Mouse (Mus musculus) heart, embryonic 14.5 days (tissue): ENCODE data around the gene Cald1. TPM values are rescaled to one million over a fixed set of nuclear protein-coding genes. Genes with fewer than 3 reads are reported as not detected.

Experiments
- ATAC-seq: fragments of 200-750 bp; cut with Nextera tagmentation; 2 replicates; pipeline ENCODE4 v1.8.0; 2017; ENCODE audit warnings: low read depth, moderate TSS enrichment; ENCODE audit not compliant: insufficient number of reproducible peaks, insufficient read depth, low FRiP score
- H3K27ac ChIP-seq, 2 experiments: fragments of 200-500 bp in 1 of 2; fragments of 300-500 bp in 1 of 2; sonication (generic) in 1 of 2; replicated peaks in 1 of 2; 2 replicates each; pipeline ENCODE4 v1.5.1; 2012 to 2014; ENCODE audit warnings: low read depth in 2 of 2, low read length in 2 of 2, control low read depth in 1 of 2, mild to moderate bottlenecking in 1 of 2, mixed read lengths in 1 of 2; ENCODE audit not compliant: control insufficient read depth in 1 of 2, insufficient read depth in 1 of 2
- H3K27me3 ChIP-seq: fragments of 300-500 bp; sonication (generic); 2 replicates; pipeline ENCODE4 v1.6.1; 2014; ENCODE audit warnings: mild to moderate bottlenecking, low read length, control low read depth; ENCODE audit not compliant: control insufficient read depth, insufficient read depth
- H3K36me3 ChIP-seq: fragments of 300-500 bp; sonication (generic); 2 replicates; pipeline ENCODE4 v1.6.1; 2014; ENCODE audit warnings: mild to moderate bottlenecking, control low read depth, low read length, mixed read lengths; ENCODE audit not compliant: control insufficient read depth, insufficient read depth
- H3K4me1 ChIP-seq, 2 experiments: fragments of 200-500 bp in 1 of 2; fragments of 300-500 bp in 1 of 2; sonication (generic) in 1 of 2; 2 replicates each; pipeline ENCODE4 v1.6.1; 2012 to 2014; ENCODE audit warnings: low read length in 2 of 2, control low read depth in 1 of 2, mixed read lengths in 1 of 2; ENCODE audit not compliant: control insufficient read depth in 2 of 2, insufficient read depth in 2 of 2
- H3K4me2 ChIP-seq: fragments of 300-500 bp; sonication (generic); 2 replicates; pipeline ENCODE4 v1.6.1; 2014; ENCODE audit warnings: mild to moderate bottlenecking, low read length
- H3K4me3 ChIP-seq, 2 experiments: fragments of 200-500 bp in 1 of 2; fragments of 300-500 bp in 1 of 2; sonication (generic) in 1 of 2; 2 replicates each; pipeline ENCODE4 v1.5.1; 2012 to 2014; ENCODE audit warnings: low read length in 2 of 2, mild to moderate bottlenecking in 2 of 2, control low read depth in 1 of 2, low read depth in 1 of 2, moderate library complexity in 1 of 2; ENCODE audit not compliant: control insufficient read depth in 1 of 2, insufficient read depth in 1 of 2
- H3K9ac ChIP-seq: fragments of 300-500 bp; sonication (generic); 2 replicates; pipeline ENCODE4 v1.6.1; 2014; ENCODE audit warnings: mild to moderate bottlenecking, low read length
- H3K9me3 ChIP-seq: fragments of 300-500 bp; sonication (generic); 2 replicates; pipeline ENCODE4 v1.6.1; 2016; ENCODE audit warnings: low read length, control low read depth; ENCODE audit not compliant: control insufficient read depth
- WGBS: fragments of 180-500 bp; shearing (Covaris S2); extraction: QIAGEN DNeasy Blood & Tissue Kit; methylation state at CpG from one replicate; pipeline ENCODE4 v1.1.7; 2014; 5-methylcytosine and 5-hydroxymethylcytosine counted together
- polyA plus RNA-seq: library from polyadenylated mRNA; unstranded; fragments of >200 nt; fragmentation: Nextera tagmentation; extraction: Ambion mirVana; gene quantifications from 2 replicates; pipeline ENCODE4 v1.2.1, GENCODE M21; 2014

Cald1 gene
- polyA plus RNA-seq, 1 experiment from 2014 or later = 122 TPM

GRCm38 (mm10) chr6:34720447-34720846 lies 122.1 kb downstream of the Cald1 start:
- WGBS = 48% methylated on average over 4 of the region's 4 CpGs
- H3K4me3 ChIP-seq = no peak overlapping the region
- no peaks in the 10 kb centered on the region for H3K27me3 ChIP-seq
- H3K4me1 ChIP-seq = peaks cover 49 to 75% of the 10 kb centered on the region in 2 experiments
- peaks cover 10% of the 10 kb centered on the region for H3K36me3 ChIP-seq
- no peak overlapping the region for H3K27ac ChIP-seq
- no peak for ATAC-seq
- H3K9ac ChIP-seq = no peak overlapping the region
- no peaks in the 10 kb centered on the region for H3K9me3 ChIP-seq
- no peak overlapping the region for H3K4me2 ChIP-seq

- H3K4me2 ChIP-seq = no peak overlapping the region
- no peak overlapping the region for H3K9ac ChIP-seq
- peak overlapping the region; percentile 19 to 64; a peak in 2 of 4 replicates for H3K27ac ChIP-seq
- no peak overlapping the region for H3K4me3 ChIP-seq
- H3K36me3 ChIP-seq = peaks cover 5% of the 10 kb centered on the region
- H3K4me1 ChIP-seq = peaks cover 43 to 71% of the 10 kb centered on the region in 2 experiments
- ATAC-seq = 0 out of 2 replicates have a peak, but pooled peaks have one; percentile 2
- no peaks in the 10 kb centered on the region for H3K27me3 ChIP-seq
- 53% methylated on average over 6 of the region's 6 CpGs for WGBS
- no peaks in the 10 kb centered on the region for H3K9me3 ChIP-seq
These were observed 123.4 kb downstream of the Cald1 start for GRCm38 (mm10) chr6:34721740-34722139.

GRCm38 (mm10) chr6:34722660-34723059 lies 124.4 kb downstream of the Cald1 start:
- H3K9ac ChIP-seq = no peak overlapping the region
- no peak for ATAC-seq
- no peaks in the 10 kb centered on the region for H3K27me3 ChIP-seq
- peak overlapping the region; percentile 40 to 64 for H3K27ac ChIP-seq
- H3K36me3 ChIP-seq = peaks cover 5% of the 10 kb centered on the region
- no peak overlapping the region for H3K4me3 ChIP-seq
- H3K4me2 ChIP-seq = peak overlapping the region; percentile 9; the same call in 1 of the 2 replicates
- H3K9me3 ChIP-seq = no peaks in the 10 kb centered on the region
- WGBS = 53% methylated on average over 7 of the region's 7 CpGs
- peaks cover 42 to 71% of the 10 kb centered on the region in 2 experiments for H3K4me1 ChIP-seq

- no peak for ATAC-seq
- Histone ChIP-seq H3K27ac (peak overlapping the region in 1 of 2 experiments; percentile 64; a peak in 1 of 4 replicates), H3K4me3 (no peak overlapping the region), H3K4me1 (peaks cover 40 to 64% of the 10 kb centered on the region in 2 experiments), H3K4me2 (no peak overlapping the region), H3K9me3 (no peaks in the 10 kb centered on the region), H3K36me3 (peaks cover 5% of the 10 kb centered on the region), H3K9ac (no peak overlapping the region), H3K27me3 (no peaks in the 10 kb centered on the region)
- WGBS = 84% methylated on average over 10 of the region's 10 CpGs
These were observed 125.1 kb downstream of the Cald1 start for GRCm38 (mm10) chr6:34723250-34723904.

- Histone ChIP-seq H3K4me3 (no peak overlapping the region), H3K9me3 (no peaks in the 10 kb centered on the region), H3K4me1 (peaks cover 31 to 54% of the 10 kb centered on the region in 2 experiments), H3K27ac (no peak overlapping the region), H3K36me3 (no peaks in the 10 kb centered on the region), H3K9ac (no peak overlapping the region), H3K4me2 (no peak overlapping the region), H3K27me3 (no peaks in the 10 kb centered on the region)
- WGBS = 85% methylated on average over 1 of the region's 1 CpGs
- no peak for ATAC-seq
These were observed 127.4 kb downstream of the Cald1 start for GRCm38 (mm10) chr6:34725660-34726059.

GRCm38 (mm10) chr6:34726104-34726503 lies 127.8 kb downstream of the Cald1 start:
- WGBS = 86% methylated on average over 1 of the region's 1 CpGs
- Histone ChIP-seq H3K4me1 (peaks cover 30 to 54% of the 10 kb centered on the region in 2 experiments), H3K27me3 (no peaks in the 10 kb centered on the region), H3K36me3 (no peaks in the 10 kb centered on the region), H3K9ac (no peak overlapping the region), H3K4me3 (no peak overlapping the region), H3K4me2 (no peak overlapping the region), H3K9me3 (no peaks in the 10 kb centered on the region), H3K27ac (no peak overlapping the region)
- ATAC-seq = no peak

GRCm38 (mm10) chr6:34727316-34727983 lies 129.2 kb downstream of the Cald1 start:
- H3K4me1 ChIP-seq = peaks cover 21 to 43% of the 10 kb centered on the region in 2 experiments
- WGBS = 76% methylated on average over 15 of the region's 15 CpGs
- no peaks in the 10 kb centered on the region for H3K36me3 ChIP-seq
- no peak for ATAC-seq
- 0 out of 4 replicates have a peak overlapping the region, but pooled peaks of 1 of the 2 experiments have one; percentile 27 for H3K27ac ChIP-seq
- no peak overlapping the region for H3K4me3 ChIP-seq
- H3K4me2 ChIP-seq = no peak overlapping the region
- H3K9me3 ChIP-seq = no peaks in the 10 kb centered on the region
- H3K27me3 ChIP-seq = no peaks in the 10 kb centered on the region
- peak overlapping the region; percentile 17; the same call in 1 of the 2 replicates for H3K9ac ChIP-seq
